Mouse (Mus musculus): ENCODE data around the gene Nelfe. TPM values are rescaled to one million over a fixed set of nuclear protein-coding genes. Genes with fewer than 3 reads are reported as not detected.

Gene Nelfe
- polyA plus RNA-seq, 1 experiment from 2014 or later, result 111 TPM

DNA sequence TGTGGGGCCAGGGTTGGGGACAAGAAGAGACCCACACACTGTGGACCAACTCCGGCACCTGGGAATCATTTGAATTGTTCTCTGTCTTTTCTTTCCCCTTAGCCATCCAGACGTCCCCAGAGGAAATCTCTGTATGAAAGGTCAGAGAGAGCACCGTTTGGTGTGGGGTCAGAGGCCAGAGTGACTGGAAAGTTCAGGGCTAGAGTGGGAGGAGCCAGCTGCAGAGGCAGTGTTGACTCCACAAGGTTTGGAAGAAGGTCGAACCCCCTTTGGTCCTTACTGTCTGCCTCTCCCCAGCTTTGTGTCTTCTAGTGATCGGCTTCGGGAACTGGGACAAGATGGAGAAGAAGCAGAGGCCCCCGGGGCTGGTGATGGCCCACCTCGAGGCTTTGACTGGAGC, 3.3 kb downstream of the Nelfe start:
- no peak for ATAC-seq (ENCODE audit: low FRiP score)

GRCm38 (mm10) chr17:34854761-34855160, 4.6 kb downstream of the Nelfe start:
- Histone ChIP-seq H3K36me3 (peaks cover 49% of the 10 kb centered on the region), H3K27me3 (no peaks in the 10 kb centered on the region), H3K9ac (no peak overlapping the region), H3K4me2 (replicated peaks) (no peak overlapping the region), H3K9me3 (replicated peaks) (no peaks in the 10 kb centered on the region), H3K4me3 (no peak overlapping the region), H3K4me1 (peaks cover 11% of the 10 kb centered on the region), H3K27ac (no peak overlapping the region)
- no peak for ATAC-seq (ENCODE audit: low FRiP score)
- 85% methylated on average over 3 of the region's 3 CpGs for WGBS

More for the DNA sequence above, 3.3 kb downstream of the Nelfe start:
- no peak overlapping the region for H3K9ac ChIP-seq
- H3K9me3 ChIP-seq (replicated peaks), result no peaks in the 10 kb centered on the region
- H3K4me3 ChIP-seq, result no peak overlapping the region
- H3K36me3 ChIP-seq, result peaks cover 49% of the 10 kb centered on the region
- WGBS, result 72% methylated on average over 8 of the region's 8 CpGs
- peaks cover 20% of the 10 kb centered on the region for H3K4me1 ChIP-seq
- no peak overlapping the region for H3K27ac ChIP-seq
- no peaks in the 10 kb centered on the region for H3K27me3 ChIP-seq
- H3K4me2 ChIP-seq (replicated peaks), result no peak overlapping the region

GRCm38 (mm10) chr17:34855825-34856224, 5.6 kb downstream of the Nelfe start:
- Histone ChIP-seq H3K9me3 (replicated peaks) (no peaks in the 10 kb centered on the region), H3K4me1 (peaks cover 8% of the 10 kb centered on the region), H3K4me2 (replicated peaks) (no peak overlapping the region), H3K4me3 (no peak overlapping the region), H3K27ac (no peak overlapping the region), H3K27me3 (no peaks in the 10 kb centered on the region), H3K9ac (no peak overlapping the region), H3K36me3 (peaks cover 49% of the 10 kb centered on the region)
- WGBS, result 50% methylated on average over 3 of the region's 3 CpGs
- ATAC-seq (ENCODE audit: low FRiP score), result 0 out of 2 replicates have a peak, but pooled peaks have one; percentile 50

DNA sequence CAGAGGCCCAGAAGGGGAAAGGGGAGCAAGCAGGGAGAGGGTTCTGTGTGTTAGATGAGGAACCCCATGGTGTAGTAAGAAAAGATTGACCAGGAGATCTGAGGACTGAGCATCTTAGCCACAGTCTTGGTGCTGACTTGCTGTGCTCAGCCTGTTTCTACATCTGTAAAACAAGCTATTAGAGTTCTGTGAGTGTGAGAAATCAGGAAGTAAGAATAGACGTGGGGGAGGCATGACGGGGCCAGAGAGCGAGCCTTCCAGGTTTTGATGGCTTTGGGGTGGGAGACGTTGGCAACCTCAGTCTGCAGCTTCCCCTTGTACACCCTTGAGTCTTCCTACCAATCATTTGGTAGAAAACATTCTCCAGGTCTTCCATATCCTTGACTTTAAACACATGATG, 8.5 kb downstream of the Nelfe start:
- Histone ChIP-seq H3K9ac (no peak overlapping the region), H3K27me3 (no peaks in the 10 kb centered on the region), H3K4me3 (no peak overlapping the region), H3K36me3 (peaks cover 33% of the 10 kb centered on the region), H3K27ac (no peak overlapping the region), H3K9me3 (replicated peaks) (no peaks in the 10 kb centered on the region), H3K4me2 (replicated peaks) (no peak overlapping the region), H3K4me1 (no peaks in the 10 kb centered on the region)
- no peak for ATAC-seq (ENCODE audit: low FRiP score)
- 91% methylated on average over 4 of the region's 4 CpGs for WGBS

- Histone ChIP-seq H3K9me3 (replicated peaks) (no peaks in the 10 kb centered on the region), H3K4me2 (replicated peaks) (no peak overlapping the region), H3K9ac (no peak overlapping the region), H3K27ac (no peak overlapping the region), H3K27me3 (no peaks in the 10 kb centered on the region), H3K4me3 (no peak overlapping the region), H3K36me3 (peaks cover 14% of the 10 kb centered on the region), H3K4me1 (no peaks in the 10 kb centered on the region)
- no peak for ATAC-seq (ENCODE audit: low FRiP score)
- 86% methylated on average over 9 of the region's 9 CpGs for WGBS
Measured at GRCm38 (mm10) chr17:34860514-34860913, 10.3 kb downstream of the Nelfe start.

- Histone ChIP-seq H3K4me3 (no peak overlapping the region), H3K27ac (no peak overlapping the region), H3K27me3 (no peaks in the 10 kb centered on the region), H3K9ac (no peak overlapping the region), H3K36me3 (peaks cover 3% of the 10 kb centered on the region; the same call in 1 of the 2 replicates), H3K4me1 (no peaks in the 10 kb centered on the region), H3K4me2 (replicated peaks) (no peak overlapping the region), H3K9me3 (replicated peaks) (no peaks in the 10 kb centered on the region)
- WGBS, result 68% methylated on average over 13 of the region's 13 CpGs
- no peak for ATAC-seq (ENCODE audit: low FRiP score)
Measured at GRCm38 (mm10) chr17:34861704-34862415, 11.7 kb downstream of the Nelfe start.

GRCm38 (mm10) chr17:34862416-34863081, 12.4 kb downstream of the Nelfe start, which contains the start of gene Cfb:
TSS of gene Cfb (minus strand) at chr17:34862518.
- Histone ChIP-seq H3K27me3 (no peaks in the 10 kb centered on the region), H3K9me3 (replicated peaks) (no peaks in the 10 kb centered on the region), H3K4me3 (no peak within 1 kb of the TSS), H3K27ac (no peak within 1 kb of the TSS), H3K4me1 (no peaks in the 10 kb centered on the region), H3K36me3 (no peaks in the 10 kb centered on the region), H3K9ac (0 out of 2 replicates have a peak within 1 kb of the TSS, but pooled peaks have one; percentile 13), H3K4me2 (replicated peaks) (no peak within 1 kb of the TSS)
- WGBS, result 68% methylated on average over 8 of the region's 8 CpGs
- ATAC-seq (ENCODE audit: low FRiP score), result no peak

- no peak for ATAC-seq (ENCODE audit: low FRiP score)
- H3K27ac ChIP-seq, result no peak overlapping the region
- no peak overlapping the region for H3K4me3 ChIP-seq
- H3K4me2 ChIP-seq (replicated peaks), result no peak overlapping the region
- no peaks in the 10 kb centered on the region for H3K27me3 ChIP-seq
- H3K4me1 ChIP-seq, result no peaks in the 10 kb centered on the region
- H3K36me3 ChIP-seq, result no peaks in the 10 kb centered on the region
- WGBS, result 71% methylated on average over 7 of the region's 7 CpGs
- no peak overlapping the region for H3K9ac ChIP-seq
- H3K9me3 ChIP-seq (replicated peaks), result no peaks in the 10 kb centered on the region
Measured at GRCm38 (mm10) chr17:34865981-34866380, 15.8 kb downstream of the Nelfe start.

DNA sequence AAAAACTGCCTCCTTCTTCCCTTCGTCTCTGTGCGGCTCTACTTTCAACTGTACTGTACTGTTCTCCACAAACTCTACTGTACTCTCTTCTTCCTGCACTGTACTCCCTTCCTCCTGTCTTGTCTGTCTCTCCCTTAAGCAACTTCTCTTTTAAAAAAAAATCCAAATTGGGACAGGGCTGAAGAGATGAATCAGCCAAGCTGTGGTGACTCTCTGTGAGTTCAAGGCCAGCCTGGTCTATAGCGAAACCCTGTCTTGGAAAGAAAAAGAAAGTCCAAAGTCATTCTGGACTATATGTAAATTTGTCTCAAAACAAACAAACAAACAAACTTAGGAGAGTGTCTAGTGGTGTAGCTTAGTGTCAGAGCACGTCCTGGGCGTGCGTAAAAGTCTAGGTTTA, 24.1 kb downstream of the Nelfe start:
- H3K36me3 ChIP-seq, result no peaks in the 10 kb centered on the region
- ATAC-seq (ENCODE audit: low FRiP score), result no peak
- H3K4me2 ChIP-seq (replicated peaks), result no peak overlapping the region
- WGBS, result 85% methylated on average over 6 of the region's 6 CpGs
- no peak overlapping the region for H3K9ac ChIP-seq
- H3K4me1 ChIP-seq, result no peaks in the 10 kb centered on the region
- H3K27me3 ChIP-seq, result no peaks in the 10 kb centered on the region
- no peaks in the 10 kb centered on the region for H3K9me3 ChIP-seq (replicated peaks)
- H3K27ac ChIP-seq, result no peak overlapping the region
- no peak overlapping the region for H3K4me3 ChIP-seq

DNA sequence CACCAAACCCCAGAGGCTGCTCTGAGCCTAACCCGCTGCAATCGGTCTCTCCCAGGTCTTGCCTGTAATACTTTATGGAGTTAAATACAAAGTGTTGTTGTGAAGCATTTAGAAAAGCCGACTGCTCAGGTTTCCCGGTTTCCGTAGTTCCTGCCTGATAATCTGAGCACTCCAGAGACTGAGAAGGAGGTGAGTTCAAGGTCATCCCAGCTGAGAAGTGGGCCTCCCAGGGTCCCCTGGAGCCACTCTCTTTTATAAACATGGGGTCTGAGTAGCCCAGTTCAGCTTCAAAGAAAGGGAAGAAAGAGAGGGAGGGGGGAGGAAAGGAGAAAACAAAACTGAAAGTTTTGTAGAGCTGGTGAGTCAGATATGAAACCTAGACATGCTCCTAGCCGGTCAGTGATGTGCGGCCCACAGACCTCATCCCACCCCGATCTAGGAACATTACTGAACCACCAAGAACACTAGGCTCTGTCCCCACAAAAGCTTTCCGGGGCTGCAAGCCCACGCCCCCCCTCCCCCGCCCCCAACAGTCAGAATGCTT, 29.2 kb downstream of the Nelfe start, which contains the start of gene Zbtb12:
Zbtb12 (plus strand) TSS at position 148 of the 544 bp plus-strand sequence.
- Histone ChIP-seq H3K9ac (no peak within 1 kb of the TSS), H3K9me3 (replicated peaks) (no peaks in the 10 kb centered on the region), H3K27ac (no peak within 1 kb of the TSS), H3K27me3 (peaks cover 23% of the 10 kb centered on the region), H3K4me2 (replicated peaks) (no peak within 1 kb of the TSS), H3K4me1 (no peaks in the 10 kb centered on the region; the same call in 1 of the 2 replicates), H3K36me3 (no peaks in the 10 kb centered on the region), H3K4me3 (no peak within 1 kb of the TSS)
- WGBS, result 63% methylated on average over 11 of the region's 11 CpGs
- no peak for ATAC-seq (ENCODE audit: low FRiP score)

DNA sequence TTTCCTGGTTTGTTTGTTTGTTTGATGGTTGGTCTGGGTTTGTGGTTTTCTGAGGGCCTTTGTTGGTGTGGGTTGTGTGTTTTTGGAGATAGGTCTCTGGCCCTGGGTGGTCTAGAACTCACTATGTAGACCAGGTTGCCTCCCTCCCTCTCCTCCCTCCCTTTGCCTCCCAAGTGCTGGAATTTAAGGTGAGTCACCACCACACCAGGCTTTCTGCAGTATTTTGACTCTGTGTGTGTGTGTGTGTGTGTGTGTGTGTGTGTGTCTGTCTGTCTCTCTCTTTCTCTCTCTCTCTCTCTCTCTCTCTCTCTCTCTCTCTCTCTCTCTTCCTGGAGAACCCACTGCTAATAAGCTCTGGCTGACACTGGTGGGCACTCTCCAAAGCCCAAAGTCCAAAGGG, 31.0 kb downstream of the Nelfe start:
- Histone ChIP-seq H3K36me3 (no peaks in the 10 kb centered on the region), H3K9me3 (replicated peaks) (no peaks in the 10 kb centered on the region), H3K4me2 (replicated peaks) (0 out of 2 replicates have a peak overlapping the region, but pooled peaks have one; percentile 4), H3K27me3 (peaks cover 23% of the 10 kb centered on the region), H3K27ac (no peak overlapping the region), H3K9ac (no peak overlapping the region), H3K4me1 (no peaks in the 10 kb centered on the region; the same call in 1 of the 2 replicates), H3K4me3 (no peak overlapping the region)
- no peak for ATAC-seq (ENCODE audit: low FRiP score)

GRCm38 (mm10) chr17:34881683-34882310, 31.6 kb downstream of the Nelfe start, which contains the start of gene Gm20547:
TSS of gene Gm20547 (minus strand) at chr17:34882042.
- Histone ChIP-seq H3K4me2 (replicated peaks) (peak within 1 kb of the TSS; percentile 4; the same call in 1 of the 2 replicates), H3K9ac (peak within 1 kb of the TSS; percentile 33; the same call in 1 of the 2 replicates), H3K27ac (no peak within 1 kb of the TSS), H3K4me1 (no peaks in the 10 kb centered on the region; the same call in 1 of the 2 replicates), H3K9me3 (replicated peaks) (no peaks in the 10 kb centered on the region), H3K36me3 (no peaks in the 10 kb centered on the region), H3K27me3 (peaks cover 23% of the 10 kb centered on the region), H3K4me3 (no peak within 1 kb of the TSS)
- no peak for ATAC-seq (ENCODE audit: low FRiP score)
- WGBS, result 9% methylated on average over 15 of the region's 15 CpGs
